Comparison of ENCODE assay signal across 12 mouse cellular contexts in the genomic region with DNA sequence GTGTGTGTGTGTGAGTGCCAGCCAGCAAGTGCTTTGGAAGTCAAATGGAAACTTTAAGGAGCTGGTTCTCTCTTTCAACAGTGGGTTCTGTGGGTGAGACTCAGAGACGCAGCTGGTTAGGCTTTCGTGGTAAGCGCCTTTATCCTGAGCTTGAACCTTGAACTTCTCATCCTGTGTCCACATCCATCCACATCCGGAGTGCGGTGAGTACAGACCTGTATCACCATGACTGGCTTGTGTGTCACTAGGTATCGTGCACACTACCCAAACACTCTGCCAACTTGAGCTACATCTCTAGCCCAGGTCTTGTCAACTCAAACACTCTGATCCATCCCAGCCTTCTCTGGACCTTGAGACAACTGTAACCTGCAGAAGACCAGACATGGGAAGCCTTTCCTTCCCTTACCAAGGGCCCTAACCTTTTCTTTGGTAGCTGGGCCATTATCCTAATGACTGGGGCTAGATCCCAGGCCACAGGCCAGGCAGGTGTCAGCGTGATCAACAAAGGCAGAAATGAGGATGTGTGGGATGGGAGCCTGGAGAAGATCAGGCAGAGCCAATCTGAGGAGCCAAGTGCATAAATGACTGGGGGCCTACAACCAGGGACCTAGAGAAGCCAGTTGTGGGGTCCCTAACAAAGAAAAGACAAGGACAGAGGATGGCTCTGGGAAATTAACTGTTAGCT. TPM values are rescaled to one million over a fixed set of nuclear protein-coding genes. Genes with fewer than 3 reads are reported as not detected.
A peak's percentile ranks its signal among the peaks of the same experiment; 100 is the strongest.
DNase-seq lines count a peak whose midpoint lies in the region; ATAC-seq lines count a peak whose summit lies in the region.
"Had no signal": no experiment of that assay in that cellular context is flagged by ENCODE, and none has a peak within 500 bp of the region (broad histone marks: within the 10 kb centered on the region; RNA-seq: fewer than 3 reads in every experiment).

No protein-coding gene starts in this region.

- H3K4me1 ChIP-seq in heart, embryonic 12.5 days (replicated peaks) = peaks cover 41% of the 10 kb centered on the region
- H3K4me1 ChIP-seq in embryonic facial prominence, embryonic 12.5 days = peaks cover 27% of the 10 kb centered on the region
- peaks cover 80% of the 10 kb centered on the region for H3K4me1 ChIP-seq in liver, embryonic 12.5 days

- no peak for ATAC-seq in heart, embryonic 12.5 days (ENCODE audit: insufficient number of reproducible peaks, low FRiP score)
- ATAC-seq in embryonic facial prominence, embryonic 12.5 days (ENCODE audit: insufficient number of reproducible peaks, insufficient read depth, low FRiP score, low TSS enrichment) = no peak
- no peak for ATAC-seq in liver, embryonic 12.5 days
- ATAC-seq: midbrain, embryonic 16.5 days had no signal

- peak overlapping the region; percentile 87 for H3K4me2 ChIP-seq in heart, embryonic 12.5 days
- H3K4me2 ChIP-seq in embryonic facial prominence, embryonic 12.5 days (replicated peaks) = peak overlapping the region; percentile 91; the same call in 1 of the 2 replicates
- peak overlapping the region; percentile 94 for H3K4me2 ChIP-seq in liver, embryonic 12.5 days

- H3K9ac ChIP-seq in heart, embryonic 12.5 days = peak overlapping the region; percentile 84
- peak overlapping the region; percentile 66; the same call in 1 of the 2 replicates for H3K9ac ChIP-seq in embryonic facial prominence, embryonic 12.5 days
- H3K9ac ChIP-seq in liver, embryonic 12.5 days = no peak overlapping the region

- DNase-seq in heart, postnatal 4 days = no peak
- DNase-seq in 416B (ENCODE audit: low read depth) = peak; percentile 92
- no peak for DNase-seq in spleen, postnatal 36 days (ENCODE audit: low spot score in 2 of 2)
- no peak for DNase-seq in cerebellum, postnatal 36 days
- no peak for DNase-seq in adrenal gland, adult 2 months
- DNase-seq: kidney, postnatal 10 days had no signal

- H3K27me3 ChIP-seq in heart, embryonic 12.5 days (replicated peaks) = peaks cover 16% of the 10 kb centered on the region
- peaks cover 57% of the 10 kb centered on the region for H3K27me3 ChIP-seq in embryonic facial prominence, embryonic 12.5 days
- H3K27me3 ChIP-seq in liver, embryonic 12.5 days (replicated peaks) = peaks cover 21% of the 10 kb centered on the region

- no peak overlapping the region for H3K27ac ChIP-seq in heart, embryonic 12.5 days (ENCODE audit: poor library complexity, severe bottlenecking)
- H3K27ac ChIP-seq in embryonic facial prominence, embryonic 12.5 days = no peak overlapping the region
- 0 out of 2 replicates have a peak overlapping the region, but pooled peaks have one; percentile 32 for H3K27ac ChIP-seq in liver, embryonic 12.5 days

- H3K9me3 ChIP-seq in heart, embryonic 12.5 days (replicated peaks) = no peaks in the 10 kb centered on the region
- H3K9me3 ChIP-seq in embryonic facial prominence, embryonic 12.5 days = no peaks in the 10 kb centered on the region
- no peaks in the 10 kb centered on the region for H3K9me3 ChIP-seq in liver, embryonic 12.5 days (replicated peaks)
- H3K9me3 ChIP-seq: G1E had no signal

- WGBS in heart, embryonic 12.5 days = 91% methylated on average over 7 of the region's 7 CpGs
- WGBS in embryonic facial prominence, embryonic 12.5 days = 74% methylated on average over 7 of the region's 7 CpGs
- 63% methylated on average over 7 of the region's 7 CpGs for WGBS in liver, embryonic 12.5 days (ENCODE audit: insufficient replicate concordance)

- peak overlapping the region; percentile 92; the same call in 1 of the 2 replicates for H3K4me3 ChIP-seq in heart, embryonic 12.5 days
- H3K4me3 ChIP-seq in embryonic facial prominence, embryonic 12.5 days = peak overlapping the region; percentile 71; the same call in 1 of the 2 replicates
- peak overlapping the region; percentile 88; the same call in 1 of the 2 replicates for H3K4me3 ChIP-seq in liver, embryonic 12.5 days

- H3K36me3 ChIP-seq in heart, embryonic 12.5 days = no peaks in the 10 kb centered on the region
- no peaks in the 10 kb centered on the region for H3K36me3 ChIP-seq in embryonic facial prominence, embryonic 12.5 days
- H3K36me3 ChIP-seq in liver, embryonic 12.5 days = no peaks in the 10 kb centered on the region
- H3K36me3 ChIP-seq: G1E had no signal

RNA-seq across cellular contexts. Expression of gene Tmem63a, which starts 1.2 kb away (rescaled TPM):
- polyA plus RNA-seq in heart, embryonic 12.5 days (2016; fragmentation: Nextera tagmentation; extraction: Ambion mirVana) = 10.2 and 10.6 TPM in 2 replicates
- total RNA-seq in heart, postnatal 4 days (2021) = 10 to 100 TPM; 17.7 to 18.0 TPM
- polyA plus RNA-seq in embryonic facial prominence, embryonic 12.5 days (2016; fragmentation: Nextera tagmentation; extraction: Ambion mirVana) = 8.8 and 8.9 TPM in 2 replicates
- polyA plus RNA-seq in liver, embryonic 12.5 days (2016; fragmentation: Nextera tagmentation; extraction: Ambion mirVana) = 6.5 and 6.6 TPM in 2 replicates
- 10 to 100 TPM; 52.8 to 66.0 TPM for total RNA-seq in adrenal gland, adult 2 months (2021)
- polyA plus RNA-seq in adrenal gland, adult 2 months (2012; rRNA removed) = 135 and 238 TPM in 2 replicates

RNA-seq across cellular contexts. Expression of gene Lefty1, which starts 6.1 kb away (rescaled TPM):
- polyA plus RNA-seq in heart, embryonic 12.5 days (2016; fragmentation: Nextera tagmentation; extraction: Ambion mirVana) = 1.00 and 1.1 TPM in 2 replicates
- total RNA-seq in heart, postnatal 4 days (2021) = under 1 TPM; 0.48 to 0.79 TPM
- polyA plus RNA-seq in embryonic facial prominence, embryonic 12.5 days (2016; fragmentation: Nextera tagmentation; extraction: Ambion mirVana) = 1.2 and 2.4 TPM in 2 replicates
- 4.7 and 7.1 TPM in 2 replicates for polyA plus RNA-seq in liver, embryonic 12.5 days (2016; fragmentation: Nextera tagmentation; extraction: Ambion mirVana)
- 10 to 100 TPM in 1 of 2 experiments, 1 to 10 TPM in 1; 2.0 to 11.3 TPM for total RNA-seq in adrenal gland, adult 2 months (2021)
- 34.2 and 35.6 TPM in 2 replicates for polyA plus RNA-seq in adrenal gland, adult 2 months (2012; rRNA removed)
- total RNA-seq: G1E had no signal
- polyA plus RNA-seq: G1E; midbrain, embryonic 16.5 days had no signal

RNA-seq across cellular contexts. Expression of gene Pycr2, which starts 36.8 kb away (rescaled TPM):
- 52.2 and 58.2 TPM in 2 replicates for polyA plus RNA-seq in heart, embryonic 12.5 days (2016; fragmentation: Nextera tagmentation; extraction: Ambion mirVana)
- 10 to 100 TPM; 16.1 to 18.8 TPM for total RNA-seq in heart, postnatal 4 days (2021)
- 110 and 112 TPM in 2 replicates for polyA plus RNA-seq in embryonic facial prominence, embryonic 12.5 days (2016; fragmentation: Nextera tagmentation; extraction: Ambion mirVana)
- 146 and 150 TPM in 2 replicates for polyA plus RNA-seq in liver, embryonic 12.5 days (2016; fragmentation: Nextera tagmentation; extraction: Ambion mirVana)
- total RNA-seq in adrenal gland, adult 2 months (2021) = 10 to 100 TPM; 24.1 to 46.1 TPM
- 80.7 and 88.7 TPM in 2 replicates for polyA plus RNA-seq in adrenal gland, adult 2 months (2012; rRNA removed)

RNA-seq across cellular contexts. Expression of gene Lefty2, which starts 48.0 kb away (rescaled TPM):
- 0.15 TPM in 2 replicates for polyA plus RNA-seq in heart, embryonic 12.5 days (2016; fragmentation: Nextera tagmentation; extraction: Ambion mirVana)
- not detected for total RNA-seq in heart, postnatal 4 days (2021)
- polyA plus RNA-seq in embryonic facial prominence, embryonic 12.5 days (2016; fragmentation: Nextera tagmentation; extraction: Ambion mirVana) = 0.22 and 0.67 TPM in 2 replicates
- polyA plus RNA-seq in liver, embryonic 12.5 days (2016; fragmentation: Nextera tagmentation; extraction: Ambion mirVana) = not detected in 2 replicates
- total RNA-seq in adrenal gland, adult 2 months (2021) = under 1 TPM; 0.58 to 0.76 TPM
- polyA plus RNA-seq in adrenal gland, adult 2 months (2012; rRNA removed) = 0.19 and 0.83 TPM in 2 replicates
- polyA plus RNA-seq: forebrain, embryonic 11.5 days; G1E had no signal

Comparison
In these comparisons a context has a peak if more than half of its experiments do, and no peak if none do; other contexts are left out.
1. RNA of gene Tmem63a, which starts 1.2 kb away (polyA plus RNA-seq): 135 to 238 TPM in adrenal gland, adult 2 months; 10.2 to 10.6 TPM in heart, embryonic 12.5 days, 8.8 to 8.9 TPM in embryonic facial prominence, embryonic 12.5 days and 6.5 to 6.6 TPM in liver, embryonic 12.5 days; every median in the first group is over 10 times any median in the second.
2. Peak in every context shown above with its lines, with median percentiles within 50 percentile points of each other: H3K4me2 ChIP-seq and H3K4me3 ChIP-seq.